ENCODE assay signal across 8 mouse cellular contexts in the genomic region with DNA sequence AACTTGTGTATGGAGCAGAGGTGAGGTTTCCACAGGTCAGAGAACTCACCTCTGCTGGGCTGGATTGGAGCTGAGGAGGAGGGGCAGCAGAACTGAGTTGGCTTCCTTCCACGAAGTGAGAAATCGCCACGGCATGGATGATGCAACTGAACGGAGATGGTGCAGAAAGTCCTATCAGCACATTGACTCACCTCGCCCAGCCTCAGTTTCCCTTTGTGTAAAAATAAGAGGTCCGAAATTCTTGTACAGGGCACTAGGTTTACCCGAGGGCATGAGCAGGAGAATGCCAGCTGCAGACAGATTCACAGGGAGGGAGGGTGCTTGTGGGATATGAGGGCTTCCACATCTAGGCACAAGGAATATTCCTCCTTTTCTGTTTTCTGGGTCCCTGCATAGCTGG.
DNase-seq lines count a peak whose midpoint lies in the region; ATAC-seq and TF ChIP-seq lines count a peak whose summit lies in the region.

No protein-coding gene starts in this region.

- no peak overlapping the region for H3K27ac ChIP-seq in forebrain, embryonic 12.5 days
- peak overlapping the region; percentile 89 for H3K27ac ChIP-seq in hindbrain, embryonic 13.5 days

- H3ac ChIP-seq in myocyte (ENCODE audit: control insufficient read depth, insufficient read length) = no peak overlapping the region

- H3K9me3 ChIP-seq in forebrain, embryonic 12.5 days = no peaks in the 10 kb centered on the region
- H3K9me3 ChIP-seq in hindbrain, embryonic 13.5 days = no peaks in the 10 kb centered on the region

- H3K4me3 ChIP-seq in forebrain, embryonic 12.5 days (replicated peaks) = no peak overlapping the region
- H3K4me3 ChIP-seq in hindbrain, embryonic 13.5 days = no peak overlapping the region
- no peak overlapping the region for H3K4me3 ChIP-seq in myocyte

- H3K79me2 ChIP-seq in myocyte (ENCODE audit: control insufficient read depth, insufficient read depth) = no peaks in the 10 kb centered on the region

- 63% methylated on average over 7 of the region's 7 CpGs for WGBS in forebrain, embryonic 12.5 days
- 54% methylated on average over 7 of the region's 7 CpGs for WGBS in hindbrain, embryonic 13.5 days

- H3K4me2 ChIP-seq in forebrain, embryonic 12.5 days = peak overlapping the region; percentile 79; the same call in 1 of the 2 replicates
- H3K4me2 ChIP-seq in hindbrain, embryonic 13.5 days = peak overlapping the region; percentile 77; the same call in 1 of the 2 replicates
- no peak overlapping the region for H3K4me2 ChIP-seq in myocyte (ENCODE audit: low read depth)

- H3K4me1 ChIP-seq in forebrain, embryonic 12.5 days = peaks cover 17% of the 10 kb centered on the region
- H3K4me1 ChIP-seq in hindbrain, embryonic 13.5 days (replicated peaks) = peaks cover 16% of the 10 kb centered on the region

- no peaks in the 10 kb centered on the region for H3K36me3 ChIP-seq in forebrain, embryonic 12.5 days (replicated peaks)
- no peaks in the 10 kb centered on the region for H3K36me3 ChIP-seq in hindbrain, embryonic 13.5 days
- no peaks in the 10 kb centered on the region for H3K36me3 ChIP-seq in myocyte (ENCODE audit: control insufficient read depth, insufficient read depth)

- peaks cover 20% of the 10 kb centered on the region for H3K27me3 ChIP-seq in forebrain, embryonic 12.5 days
- peaks cover 22% of the 10 kb centered on the region for H3K27me3 ChIP-seq in hindbrain, embryonic 13.5 days
- no peaks in the 10 kb centered on the region for H3K27me3 ChIP-seq in myocyte (ENCODE audit: control insufficient read depth, insufficient read depth, insufficient read length)

- DNase-seq in kidney, postnatal 36 days = peak; percentile 10 to 23
- DNase-seq in kidney, adult 11 months = no peak
- DNase-seq in frontal cortex, adult 2 months (ENCODE audit: extremely low spot score in 1 of 2, low spot score in 1 of 2) = no peak
- no peak for DNase-seq in yolk sac, embryonic 10.5 days (ENCODE audit: low spot score)
- no peak for DNase-seq in thymus, postnatal 10 days (ENCODE audit: low spot score in 2 of 2)

- ATAC-seq in forebrain, embryonic 12.5 days (ENCODE audit: low FRiP score) = no peak
- no peak for ATAC-seq in hindbrain, embryonic 13.5 days (ENCODE audit: low FRiP score)

- TF ChIP-seq POLR2A in myocyte (IDR thresholded peaks at IDR 0.05; ENCODE audit: insufficient read length, low read depth) = no peak

- H3K9ac ChIP-seq in forebrain, embryonic 12.5 days = no peak overlapping the region
- 0 out of 2 replicates have a peak overlapping the region, but pooled peaks have one; percentile 19 for H3K9ac ChIP-seq in hindbrain, embryonic 13.5 days

TF ChIP-seq in myocyte, 11 proteins besides CTCF, POLR2A, EP300 and RAD21:
- no peak for TF ChIP-seq TCF3 (IDR thresholded peaks at IDR 0.05; ENCODE audit: insufficient read length, low read depth)
- TF ChIP-seq CEBPB (IDR thresholded peaks at IDR 0.05; ENCODE audit: insufficient read depth, poor library complexity, severe bottlenecking) = peak; percentile 57; the same call in 1 of the 2 replicates

Comparison
In these comparisons a context has a peak if more than half of its experiments do, and no peak if none do; other contexts are left out.
1. DNase-seq: peak in kidney, postnatal 36 days (2 of 2); none in kidney, adult 11 months (single experiment), frontal cortex, adult 2 months (0 of 2), yolk sac, embryonic 10.5 days (single experiment) and thymus, postnatal 10 days (0 of 2).